Mouse (Mus musculus): ENCODE measurements at regions not wholly inside any gene's neighbourhood (a gene's known extent, or its start where the extent isn't known, plus 50 kb on each side); places are given as distances from the start of the nearest gene placed in this dataset.
A peak's percentile ranks its signal among the peaks of the same experiment; 100 is the strongest.
"Not testable (repeated sequence)": the region's sequence is repeated elsewhere in the genome, so short reads cannot be mapped to it uniquely, and the experiment has no call there.

DNA sequence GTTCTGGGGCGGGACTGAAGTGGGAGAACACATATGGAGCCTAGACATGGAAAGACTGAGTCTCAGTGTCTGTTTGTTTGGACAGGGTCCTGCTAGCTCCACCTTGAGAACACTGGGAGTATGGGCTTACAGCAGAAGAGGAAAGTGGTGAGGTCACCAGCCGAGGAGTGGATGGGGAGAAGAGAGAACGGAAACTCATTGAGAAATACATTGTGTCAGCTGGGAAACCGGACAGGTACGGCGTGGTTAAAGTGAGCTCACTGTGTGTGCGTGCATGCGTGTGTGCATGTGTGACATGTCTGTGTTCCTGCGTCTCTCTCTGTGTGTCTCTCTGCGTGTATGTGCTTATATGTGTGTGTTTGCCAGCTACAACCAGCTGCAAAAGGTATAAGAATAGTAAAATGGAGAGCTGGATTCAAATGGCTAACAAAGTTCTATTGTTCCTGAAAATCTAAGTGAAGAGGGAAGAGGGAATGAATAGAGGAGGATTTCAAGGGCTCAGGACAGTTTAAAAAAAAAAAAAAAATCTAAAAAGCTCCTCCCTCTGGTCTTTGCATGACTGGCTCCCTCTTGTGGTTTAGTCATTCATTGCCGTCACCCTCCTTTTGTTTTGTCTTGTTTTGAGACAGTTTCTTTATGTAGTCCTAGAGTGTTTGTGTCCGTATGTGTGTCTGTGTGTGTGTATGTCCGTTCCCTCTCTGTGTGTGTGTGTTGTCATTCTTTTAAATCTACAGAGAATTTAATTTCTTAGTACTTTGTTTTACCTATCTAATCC lies 52.0 kb upstream of the Ak4 start:
- WGBS, result 61% methylated on average over 13 of the region's 13 CpGs

GRCm38 (mm10) chr4:101365299-101365698 lies 53.8 kb upstream of the Ak4 start:
- Histone ChIP-seq H3K9ac (no peak overlapping the region), H3K4me1 (0 out of 2 replicates have a peak, but pooled peaks cover 4% of the 10 kb centered on the region), H3K27ac (no peak overlapping the region), H3K27me3 (replicated peaks) (no peaks in the 10 kb centered on the region), H3K9me3 (no peaks in the 10 kb centered on the region), H3K36me3 (no peaks in the 10 kb centered on the region), H3K4me3 (replicated peaks) (no peak overlapping the region), H3K4me2 (no peak overlapping the region)
- WGBS, result 78% methylated on average over 3 of the region's 3 CpGs
- no peak for ATAC-seq (ENCODE audit: insufficient read depth, low FRiP score, low read depth)

More for the DNA sequence above, 52.0 kb upstream of the Ak4 start:
- Histone ChIP-seq H3K27me3 (replicated peaks) (no peaks in the 10 kb centered on the region), H3K4me3 (replicated peaks) (no peak overlapping the region), H3K4me2 (no peak overlapping the region), H3K27ac (no peak overlapping the region), H3K9me3 (no peaks in the 10 kb centered on the region), H3K36me3 (no peaks in the 10 kb centered on the region), H3K9ac (no peak overlapping the region), H3K4me1 (0 out of 2 replicates have a peak, but pooled peaks cover 4% of the 10 kb centered on the region)
- no peak for ATAC-seq (ENCODE audit: insufficient read depth, low FRiP score, low read depth)

GRCm38 (mm10) chr4:101364716-101365115 lies 54.4 kb upstream of the Ak4 start:
- Histone ChIP-seq H3K4me1 (0 out of 2 replicates have a peak, but pooled peaks cover 4% of the 10 kb centered on the region), H3K9me3 (no peaks in the 10 kb centered on the region), H3K9ac (no peak overlapping the region), H3K27me3 (replicated peaks) (no peaks in the 10 kb centered on the region), H3K4me3 (replicated peaks) (no peak overlapping the region), H3K4me2 (no peak overlapping the region), H3K27ac (no peak overlapping the region), H3K36me3 (no peaks in the 10 kb centered on the region)
- no peak for ATAC-seq (ENCODE audit: insufficient read depth, low FRiP score, low read depth)
- 88% methylated on average over 2 of the region's 2 CpGs for WGBS

GRCm38 (mm10) chr4:101363231-101363630 lies 55.8 kb upstream of the Ak4 start:
- H3K9me3 ChIP-seq; ATAC-seq (ENCODE audit: insufficient read depth, low FRiP score, low read depth); H3K27me3 ChIP-seq (replicated peaks); H3K4me3 ChIP-seq (replicated peaks); H3K36me3 ChIP-seq; H3K27ac ChIP-seq; H3K4me1 ChIP-seq; H3K4me2 ChIP-seq; H3K9ac ChIP-seq: not testable (repeated sequence)
- 81% methylated on average over 1 of the region's 1 CpGs for WGBS

GRCm38 (mm10) chr4:101361779-101362178 lies 57.3 kb upstream of the Ak4 start:
- 94% methylated on average over 1 of the region's 1 CpGs for whole genome bisulfite sequencing
- no peak overlapping the region for H3K9ac ChIP-seq

GRCm38 (mm10) chr4:101360296-101360695 lies 58.8 kb upstream of the Ak4 start:
- Histone ChIP-seq H3K4me1 (0 out of 2 replicates have a peak, but pooled peaks cover 4% of the 10 kb centered on the region), H3K4me3 (replicated peaks) (no peak overlapping the region), H3K36me3 (no peaks in the 10 kb centered on the region), H3K9me3 (no peaks in the 10 kb centered on the region), H3K4me2 (no peak overlapping the region), H3K9ac (no peak overlapping the region), H3K27ac (no peak overlapping the region), H3K27me3 (replicated peaks) (no peaks in the 10 kb centered on the region)
- ATAC-seq (ENCODE audit: insufficient read depth, low FRiP score, low read depth), result no peak
- 78% methylated on average over 7 of the region's 7 CpGs for WGBS

More at GRCm38 (mm10) chr4:101361779-101362178, 57.3 kb upstream of the Ak4 start:
- no peaks in the 10 kb centered on the region for H3K27me3 ChIP-seq (replicated peaks)
- no peak overlapping the region for H3K27ac ChIP-seq
- H3K36me3 ChIP-seq, result no peaks in the 10 kb centered on the region
- no peak for ATAC-seq (ENCODE audit: insufficient read depth, low FRiP score, low read depth)
- no peak overlapping the region for H3K4me2 ChIP-seq
- H3K4me3 ChIP-seq (replicated peaks), result no peak overlapping the region
- H3K4me1 ChIP-seq, result 0 out of 2 replicates have a peak, but pooled peaks cover under 1% of the 10 kb centered on the region
- no peaks in the 10 kb centered on the region for H3K9me3 ChIP-seq

DNA sequence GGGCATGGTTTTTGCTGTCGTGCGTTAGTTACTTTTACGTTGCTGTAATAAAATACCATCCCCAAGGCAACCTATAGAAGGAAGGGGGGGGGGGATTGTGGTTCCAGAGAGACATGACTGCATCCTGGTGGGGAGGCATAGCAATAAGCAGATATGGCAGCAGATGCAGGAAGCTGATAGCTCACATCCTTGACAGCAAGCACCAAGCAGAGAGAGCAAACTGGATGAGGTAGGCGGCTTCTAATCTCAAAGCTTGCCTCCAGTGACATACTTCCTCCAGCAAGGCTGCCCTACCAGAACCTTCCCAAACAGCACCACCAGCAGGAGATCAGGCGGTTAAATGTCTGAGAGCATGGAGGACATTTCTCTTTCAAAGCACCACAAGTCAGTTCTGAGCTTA lies 60.0 kb upstream of the Ak4 start:
- Histone ChIP-seq H3K4me2 (no peak overlapping the region), H3K27ac (no peak overlapping the region), H3K9me3 (no peaks in the 10 kb centered on the region), H3K27me3 (replicated peaks) (no peaks in the 10 kb centered on the region), H3K4me1 (0 out of 2 replicates have a peak, but pooled peaks cover 8% of the 10 kb centered on the region), H3K36me3 (no peaks in the 10 kb centered on the region), H3K9ac (no peak overlapping the region), H3K4me3 (replicated peaks) (no peak overlapping the region)
- ATAC-seq (ENCODE audit: insufficient read depth, low FRiP score, low read depth), result no peak
- 91% methylated on average over 5 of the region's 5 CpGs for WGBS

- WGBS, result 88% methylated on average over 3 of the region's 3 CpGs
- H3K4me2 ChIP-seq, result no peak overlapping the region
Measured at GRCm38 (mm10) chr4:101358525-101358924, 60.6 kb upstream of the Ak4 start.

DNA sequence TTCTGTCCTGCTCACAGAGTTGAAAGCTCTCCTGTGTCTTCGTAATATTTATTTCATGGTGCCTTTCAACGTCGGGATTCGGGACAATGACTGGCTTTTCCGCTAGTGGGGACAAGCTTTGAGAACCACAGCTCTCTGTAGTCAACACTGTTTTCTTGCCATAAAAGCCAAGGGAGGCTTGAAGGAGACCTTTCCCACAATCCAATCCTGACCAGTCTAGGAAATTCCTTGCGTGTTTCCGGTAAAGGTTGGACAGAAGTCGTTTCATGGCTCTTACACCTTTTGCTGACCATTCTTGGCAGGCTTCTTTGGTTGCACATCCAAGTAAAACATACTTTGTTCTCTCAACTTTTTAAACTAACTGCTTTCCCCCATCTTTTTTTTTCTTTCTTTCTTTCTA lies 61.2 kb upstream of the Ak4 start:
- Histone ChIP-seq H3K36me3 (no peaks in the 10 kb centered on the region), H3K9ac (no peak overlapping the region), H3K4me1 (0 out of 2 replicates have a peak, but pooled peaks cover 8% of the 10 kb centered on the region), H3K27me3 (replicated peaks) (no peaks in the 10 kb centered on the region), H3K4me3 (replicated peaks) (peak overlapping the region; percentile 75; the same call in 1 of the 2 replicates), H3K9me3 (no peaks in the 10 kb centered on the region), H3K27ac (no peak overlapping the region; the same call in 1 of the 2 replicates), H3K4me2 (peak overlapping the region; percentile 86)
- 77% methylated on average over 8 of the region's 8 CpGs for WGBS
- ATAC-seq (ENCODE audit: insufficient read depth, low FRiP score, low read depth), result no peak

More at GRCm38 (mm10) chr4:101358525-101358924, 60.6 kb upstream of the Ak4 start:
- Histone ChIP-seq H3K4me1 (0 out of 2 replicates have a peak, but pooled peaks cover 8% of the 10 kb centered on the region), H3K9me3 (no peaks in the 10 kb centered on the region), H3K36me3 (no peaks in the 10 kb centered on the region), H3K4me3 (replicated peaks) (no peak overlapping the region), H3K27ac (no peak overlapping the region), H3K9ac (no peak overlapping the region), H3K27me3 (replicated peaks) (no peaks in the 10 kb centered on the region)
- ATAC-seq (ENCODE audit: insufficient read depth, low FRiP score, low read depth), result no peak

DNA sequence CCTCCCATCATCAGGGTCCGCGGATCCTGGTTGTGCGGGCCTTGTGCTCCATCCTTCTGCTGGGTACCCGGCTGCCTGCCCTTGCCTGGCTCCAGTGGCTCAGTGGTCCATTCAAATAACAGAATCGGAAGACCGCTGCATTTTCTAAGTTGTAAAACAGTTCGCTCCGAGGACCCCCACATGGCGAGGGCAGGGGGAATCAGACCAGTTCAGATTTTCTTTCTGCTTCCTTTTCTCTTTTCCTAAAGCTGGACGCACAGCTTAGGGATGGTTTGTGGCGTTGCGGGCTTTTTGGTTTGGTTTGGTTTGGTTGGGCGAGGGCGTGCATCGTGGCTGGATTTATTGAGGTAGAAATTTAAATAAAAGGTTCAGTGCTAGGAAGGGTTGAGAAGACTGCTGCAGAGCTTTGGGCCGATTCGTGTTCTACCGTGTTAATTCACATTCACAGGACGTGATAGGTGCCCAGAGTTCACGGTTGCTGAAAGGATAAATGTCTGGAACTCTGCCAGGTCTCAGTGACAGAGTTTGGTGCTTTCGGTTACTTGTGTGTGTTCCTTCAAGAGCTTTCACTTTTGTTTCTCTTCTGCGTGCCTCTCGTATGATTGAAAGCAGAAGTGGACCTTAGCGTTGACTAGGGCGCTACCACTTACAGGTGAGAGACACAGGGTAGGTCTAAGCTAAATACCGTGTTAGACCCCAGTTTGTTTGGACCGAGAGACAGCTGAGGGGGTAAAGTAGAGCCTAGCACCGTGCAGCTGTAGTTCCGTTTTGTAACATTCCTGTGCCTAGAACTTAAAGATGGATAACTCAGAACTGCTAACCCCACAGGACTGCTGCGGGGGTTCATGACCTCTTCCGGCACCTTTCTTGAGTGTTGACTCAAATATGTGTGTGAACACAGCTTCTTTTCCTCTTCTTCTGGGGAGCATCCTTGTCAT lies 61.9 kb upstream of the Ak4 start:
- H3K27ac ChIP-seq, result peak overlapping the region; percentile 83; the same call in 1 of the 2 replicates
- H3K9me3 ChIP-seq, result no peaks in the 10 kb centered on the region
- 0 out of 2 replicates have a peak, but pooled peaks cover 8% of the 10 kb centered on the region for H3K4me1 ChIP-seq
- peak overlapping the region; percentile 86 for H3K4me2 ChIP-seq
- no peak for ATAC-seq (ENCODE audit: insufficient read depth, low FRiP score, low read depth)
- H3K9ac ChIP-seq, result peak overlapping the region; percentile 20; the same call in 1 of the 2 replicates
- no peaks in the 10 kb centered on the region for H3K36me3 ChIP-seq
- H3K4me3 ChIP-seq (replicated peaks), result peak overlapping the region; percentile 75
- WGBS, result 7% methylated on average over 31 of the region's 31 CpGs
- no peaks in the 10 kb centered on the region for H3K27me3 ChIP-seq (replicated peaks)

- peak overlapping the region; percentile 86 for H3K4me2 ChIP-seq
- peak; percentile 81 for ATAC-seq (ENCODE audit: insufficient read depth, low FRiP score, low read depth)
- no peaks in the 10 kb centered on the region for H3K9me3 ChIP-seq
- H3K4me1 ChIP-seq, result 0 out of 2 replicates have a peak, but pooled peaks cover 8% of the 10 kb centered on the region
- peak overlapping the region; percentile 83 for H3K27ac ChIP-seq
- peak overlapping the region; percentile 69 for H3K9ac ChIP-seq
- H3K36me3 ChIP-seq, result no peaks in the 10 kb centered on the region
- peak overlapping the region; percentile 75 for H3K4me3 ChIP-seq (replicated peaks)
- under 1% methylated on average over 102 of the region's 107 CpGs for WGBS
- H3K27me3 ChIP-seq (replicated peaks), result no peaks in the 10 kb centered on the region
Measured at GRCm38 (mm10) chr4:101356093-101356953, 62.8 kb upstream of the Ak4 start.
